Mouse (Mus musculus): Measurements from ENCODE around the gene Epb41l4b. TPM values are rescaled to one million over a fixed set of nuclear protein-coding genes. Genes with fewer than 3 reads are reported as not detected.

Gene Epb41l4b
- total and polyA plus RNA-seq, 3 experiments: 0.93 to 4.9 (median 2.0) TPM

GRCm38 (mm10) chr4:56963687-56964086 is 179.6 kb downstream of the Epb41l4b start:
- no peak overlapping the region for H3K27ac ChIP-seq (ENCODE audit: insufficient read depth, low read depth)
- no peaks in the 10 kb centered on the region for H3K79me2 ChIP-seq (replicated peaks; ENCODE audit: control insufficient read depth, extremely low read depth, insufficient read depth, poor library complexity, severe bottlenecking)
- no peaks in the 10 kb centered on the region for H3K36me3 ChIP-seq (replicated peaks in 1 of 2; ENCODE audit: control insufficient read depth in 1 of 2, insufficient read depth in 1 of 2, low read length in 1 of 2)
- no peak for DNase-seq (ENCODE audit: extremely low read depth)
- H3K4me2 ChIP-seq (ENCODE audit: insufficient read depth, low read depth, poor library complexity, severe bottlenecking): no peak overlapping the region
- in situ Hi-C loops (cut with MboI; ENCODE audit: low pct_ligation_motif_present, low pct_unique_long_range_greater_than_20kb, low sequenced_read_pairs): no loop called here
- H3K4me3 ChIP-seq (replicated peaks in 1 of 3; ENCODE audit: low read depth in 2 of 3, low read length in 2 of 3, poor library complexity in 1 of 3): no peak overlapping the region
- H3K9me3 ChIP-seq (replicated peaks; ENCODE audit: low read length): no peaks in the 10 kb centered on the region
- TF ChIP-seq NELFE (IDR thresholded peaks at IDR 0.05; ENCODE audit: low read depth, low read length): no peak
- no peak for TF ChIP-seq USF2 (conservative IDR thresholded peaks at IDR 0.05; ENCODE audit: low read depth, low read length)
- no peak for TF ChIP-seq UBTF (IDR thresholded peaks at IDR 0.05; ENCODE audit: low read depth, low read length)
- TF ChIP-seq NRF1 (IDR thresholded peaks at IDR 0.05; ENCODE audit: low read depth, low read length): no peak
- TF ChIP-seq CTCF (conservative IDR thresholded peaks at IDR 0.05 in 1 of 2, IDR thresholded peaks at IDR 0.05 in 1 of 2; ENCODE audit: low read depth in 2 of 2, low read length in 2 of 2): no peak
- no peak for TF ChIP-seq GABPA (IDR thresholded peaks at IDR 0.05; ENCODE audit: insufficient replicate concordance, low read depth, low read length)
- TF ChIP-seq KAT2A (IDR thresholded peaks at IDR 0.05; ENCODE audit: insufficient replicate concordance, low read length): no peak
- TF ChIP-seq ZMIZ1 (IDR thresholded peaks at IDR 0.05; ENCODE audit: low read depth, low read length): no peak
- TF ChIP-seq JUN (IDR thresholded peaks at IDR 0.05; ENCODE audit: insufficient read depth, low read depth, low read length): no peak
- no peak for TF ChIP-seq JUND (conservative IDR thresholded peaks at IDR 0.05; ENCODE audit: low read depth, low read length)
- no peak for TF ChIP-seq ZKSCAN1 (IDR thresholded peaks at IDR 0.05; ENCODE audit: borderline replicate concordance, low read depth, low read length)
- TF ChIP-seq POLR2A (IDR thresholded peaks at IDR 0.05; ENCODE audit: low read depth, low read length): no peak
- dilution Hi-C loops (cut with MboI; ENCODE audit: extremely low pct_ligation_motif_present, extremely low pct_unique_long_range_greater_than_20kb, low sequenced_read_pairs): no loop called here
- no peaks in the 10 kb centered on the region for H3K4me1 ChIP-seq (ENCODE audit: control insufficient read depth in 1 of 2, insufficient read depth in 2 of 2)
- H3K27me3 ChIP-seq (replicated peaks): no peaks in the 10 kb centered on the region
- no peak overlapping the region for H3K9ac ChIP-seq (ENCODE audit: insufficient read depth, low read depth)

- in situ Hi-C loops (cut with MboI; ENCODE audit: low pct_ligation_motif_present, low pct_unique_long_range_greater_than_20kb, low sequenced_read_pairs): no loop called here
- TF ChIP-seq JUN (IDR thresholded peaks at IDR 0.05; ENCODE audit: insufficient read depth, low read depth, low read length): no peak
- no peak for TF ChIP-seq MYC (IDR thresholded peaks at IDR 0.05; ENCODE audit: low read depth, low read length)
- no peak for TF ChIP-seq HCFC1 (IDR thresholded peaks at IDR 0.05; ENCODE audit: low read depth, low read length)
- no peak for TF ChIP-seq CTCF (conservative IDR thresholded peaks at IDR 0.05 in 1 of 2, IDR thresholded peaks at IDR 0.05 in 1 of 2; ENCODE audit: low read depth in 2 of 2, low read length in 2 of 2)
- no peak for TF ChIP-seq RCOR1 (conservative IDR thresholded peaks at IDR 0.05; ENCODE audit: low read depth, low read length)
- TF ChIP-seq BHLHE40 (IDR thresholded peaks at IDR 0.05; ENCODE audit: low read depth, low read length): no peak
- no peak for TF ChIP-seq TCF12 (IDR thresholded peaks at IDR 0.05; ENCODE audit: low read depth, low read length)
- TF ChIP-seq SIN3A (IDR thresholded peaks at IDR 0.05; ENCODE audit: low read length): no peak
- TF ChIP-seq PAX5 (IDR thresholded peaks at IDR 0.05; ENCODE audit: low read length): no peak
- no peak for TF ChIP-seq USF1 (IDR thresholded peaks at IDR 0.05; ENCODE audit: low read depth, low read length)
- no peak for TF ChIP-seq USF2 (conservative IDR thresholded peaks at IDR 0.05; ENCODE audit: low read depth, low read length)
- TF ChIP-seq MXI1 (IDR thresholded peaks at IDR 0.05; ENCODE audit: low read depth, low read length): no peak
- TF ChIP-seq POLR2AphosphoS2 (IDR thresholded peaks at IDR 0.05; ENCODE audit: low read depth, low read length): no peak
- no peak for TF ChIP-seq ZMIZ1 (IDR thresholded peaks at IDR 0.05; ENCODE audit: low read depth, low read length)
- no peak for TF ChIP-seq NELFE (IDR thresholded peaks at IDR 0.05; ENCODE audit: low read depth, low read length)
- TF ChIP-seq MAX (IDR thresholded peaks at IDR 0.05; ENCODE audit: low read length): no peak
- TF ChIP-seq IRF4 (IDR thresholded peaks at IDR 0.05; ENCODE audit: low read depth, low read length): no peak
- no peak for TF ChIP-seq TBP (conservative IDR thresholded peaks at IDR 0.05; ENCODE audit: low read depth, low read length)
- TF ChIP-seq UBTF (IDR thresholded peaks at IDR 0.05; ENCODE audit: low read depth, low read length): no peak
- Histone ChIP-seq H3K9me3 (replicated peaks; ENCODE audit: low read length) (no peaks in the 10 kb centered on the region), H3K4me3 (replicated peaks in 1 of 3; ENCODE audit: low read depth in 2 of 3, low read length in 2 of 3, poor library complexity in 1 of 3) (no peak overlapping the region), H3K4me2 (ENCODE audit: insufficient read depth, low read depth, poor library complexity, severe bottlenecking) (no peak overlapping the region), H3K9ac (ENCODE audit: insufficient read depth, low read depth) (no peak overlapping the region), H3K79me2 (replicated peaks; ENCODE audit: control insufficient read depth, extremely low read depth, insufficient read depth, poor library complexity, severe bottlenecking) (no peaks in the 10 kb centered on the region), H3K36me3 (replicated peaks in 1 of 2; ENCODE audit: control insufficient read depth in 1 of 2, insufficient read depth in 1 of 2, low read length in 1 of 2) (no peaks in the 10 kb centered on the region), H3K4me1 (ENCODE audit: control insufficient read depth in 1 of 2, insufficient read depth in 2 of 2) (peaks cover 4 to 16% of the 10 kb centered on the region in 2 experiments; a peak in 3 of 4 replicates), H3K27me3 (replicated peaks) (no peaks in the 10 kb centered on the region), H3K27ac (ENCODE audit: insufficient read depth, low read depth) (no peak overlapping the region)
- dilution Hi-C loops (cut with MboI; ENCODE audit: extremely low pct_ligation_motif_present, extremely low pct_unique_long_range_greater_than_20kb, low sequenced_read_pairs): no loop called here
- DNase-seq (ENCODE audit: extremely low read depth): no peak
Observed at GRCm38 (mm10) chr4:56961320-56961925, 181.8 kb downstream of the Epb41l4b start.

All from CH12.LX (cell line).